Mouse (Mus musculus) ES-Bruce4 (cell line): ENCODE data around the gene Lrp6.

Experiments
- CTCF ChIP-seq: IDR thresholded peaks from one replicate; pipeline ENCODE4 v1.8.1; 2011; ENCODE audit warnings: low read depth, low read length
- EP300 ChIP-seq: IDR thresholded peaks from 2 replicates; pipeline ENCODE4 v1.6.1; 2011; ENCODE audit warnings: low read depth, low read length; ENCODE audit not compliant: insufficient read depth
- POLR2A ChIP-seq: IDR thresholded peaks from one replicate; pipeline ENCODE4 v1.8.1; 2011; ENCODE audit warnings: low read length; ENCODE audit not compliant: insufficient read depth

DNA sequence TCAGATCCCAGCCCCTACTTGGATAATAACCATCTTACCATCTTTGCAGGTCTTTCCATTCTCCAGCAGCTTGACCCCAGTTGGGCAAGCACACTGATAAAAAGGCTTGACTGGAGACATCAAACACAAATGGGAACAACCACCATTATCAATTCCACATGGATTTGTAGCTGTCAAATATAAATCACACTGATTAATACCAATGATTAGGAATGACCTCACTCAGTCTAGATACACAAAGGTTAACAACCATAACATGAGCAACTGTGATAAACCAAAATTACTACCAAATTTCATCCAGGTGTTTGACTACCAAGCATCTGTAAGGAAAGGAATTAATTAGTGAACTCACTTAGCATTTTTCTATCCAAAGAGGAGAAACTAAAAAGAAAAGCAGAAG is 55.6 kb downstream of the Lrp6 start:
- no peak for TF ChIP-seq CTCF
- TF ChIP-seq POLR2A, result no peak
- no peak for TF ChIP-seq EP300
